Mouse (Mus musculus): ENCODE measurements around the gene Pgm2. TPM values are rescaled to one million over a fixed set of nuclear protein-coding genes. Genes with fewer than 3 reads are reported as not detected.

Pgm2 gene
- polyA plus RNA-seq, 1 experiment from 2014 or later: 16.6 TPM

GRCm38 (mm10) chr5:64149184-64150127, 56.7 kb downstream of the Pgm2 start:
- Histone ChIP-seq H3K4me2 (ENCODE audit: low read length) (no peak overlapping the region), H3K27ac (ENCODE audit: low read length) (no peak overlapping the region), H3K4me1 (ENCODE audit: control insufficient read depth, insufficient read depth, low read length) (no peaks in the 10 kb centered on the region), H3K27me3 (ENCODE audit: control insufficient read depth, insufficient read depth, low read depth, low read length) (no peaks in the 10 kb centered on the region), H3K9ac (ENCODE audit: low read depth, low read length) (no peak overlapping the region), H3K4me3 (ENCODE audit: low read depth, low read length) (no peak overlapping the region), H3K36me3 (ENCODE audit: control insufficient read depth, insufficient read depth, low read length) (no peaks in the 10 kb centered on the region), H3K9me3 (replicated peaks; ENCODE audit: control insufficient read depth, low read length, poor library complexity, severe bottlenecking) (no peaks in the 10 kb centered on the region)
- 34% methylated on average over 17 of the region's 17 CpGs for WGBS
- no peak for ATAC-seq

GRCm38 (mm10) chr5:64153319-64153718, 60.6 kb downstream of the Pgm2 start:
- Histone ChIP-seq H3K9me3 (replicated peaks; ENCODE audit: control insufficient read depth, low read length, poor library complexity, severe bottlenecking) (no peaks in the 10 kb centered on the region), H3K4me1 (ENCODE audit: control insufficient read depth, insufficient read depth, low read length) (no peaks in the 10 kb centered on the region; the same call in 1 of the 2 replicates), H3K9ac (ENCODE audit: low read depth, low read length) (no peak overlapping the region), H3K36me3 (ENCODE audit: control insufficient read depth, insufficient read depth, low read length) (no peaks in the 10 kb centered on the region), H3K4me2 (ENCODE audit: low read length) (no peak overlapping the region), H3K27ac (ENCODE audit: low read length) (no peak overlapping the region), H3K27me3 (ENCODE audit: control insufficient read depth, insufficient read depth, low read depth, low read length) (peaks cover 1% of the 10 kb centered on the region), H3K4me3 (ENCODE audit: low read depth, low read length) (no peak overlapping the region)
- WGBS: 82% methylated on average over 1 of the region's 1 CpGs
- ATAC-seq: no peak

- 58% methylated on average over 11 of the region's 11 CpGs for WGBS
- no peak within 1 kb of the TSS for H3K27ac ChIP-seq (ENCODE audit: low read length)
Observed at GRCm38 (mm10) chr5:64155861-64156550, 63.3 kb downstream of the Pgm2 start, which contains the start of gene Tbc1d1. Gene Tbc1d1, plus strand, starts transcription at chr5:64156305.

GRCm38 (mm10) chr5:64156579-64156978, 63.8 kb downstream of the Pgm2 start:
- no peak overlapping the region for H3K9ac ChIP-seq (ENCODE audit: low read depth, low read length)
- H3K4me1 ChIP-seq (ENCODE audit: control insufficient read depth, insufficient read depth, low read length): peaks cover 11% of the 10 kb centered on the region; the same call in 1 of the 2 replicates
- peaks cover 12% of the 10 kb centered on the region for H3K27me3 ChIP-seq (ENCODE audit: control insufficient read depth, insufficient read depth, low read depth, low read length)
- no peak overlapping the region for H3K4me3 ChIP-seq (ENCODE audit: low read depth, low read length)
- H3K36me3 ChIP-seq (ENCODE audit: control insufficient read depth, insufficient read depth, low read length): no peaks in the 10 kb centered on the region
- WGBS: 43% methylated on average over 4 of the region's 4 CpGs
- no peak for ATAC-seq
- H3K27ac ChIP-seq (ENCODE audit: low read length): no peak overlapping the region
- no peaks in the 10 kb centered on the region for H3K9me3 ChIP-seq (replicated peaks; ENCODE audit: control insufficient read depth, low read length, poor library complexity, severe bottlenecking)
- no peak overlapping the region for H3K4me2 ChIP-seq (ENCODE audit: low read length)

More at GRCm38 (mm10) chr5:64155861-64156550, 63.3 kb downstream of the Pgm2 start, which contains the start of gene Tbc1d1:
- Histone ChIP-seq H3K4me1 (ENCODE audit: control insufficient read depth, insufficient read depth, low read length) (peaks cover 10% of the 10 kb centered on the region; the same call in 1 of the 2 replicates), H3K9ac (ENCODE audit: low read depth, low read length) (no peak within 1 kb of the TSS), H3K4me2 (ENCODE audit: low read length) (no peak within 1 kb of the TSS), H3K27me3 (ENCODE audit: control insufficient read depth, insufficient read depth, low read depth, low read length) (peaks cover 7% of the 10 kb centered on the region), H3K4me3 (ENCODE audit: low read depth, low read length) (no peak within 1 kb of the TSS), H3K36me3 (ENCODE audit: control insufficient read depth, insufficient read depth, low read length) (no peaks in the 10 kb centered on the region), H3K9me3 (replicated peaks; ENCODE audit: control insufficient read depth, low read length, poor library complexity, severe bottlenecking) (no peaks in the 10 kb centered on the region)
- no peak for ATAC-seq

GRCm38 (mm10) chr5:64157926-64158325, 65.2 kb downstream of the Pgm2 start:
- no peak overlapping the region for H3K9ac ChIP-seq (ENCODE audit: low read depth, low read length)
- H3K36me3 ChIP-seq (ENCODE audit: control insufficient read depth, insufficient read depth, low read length): no peaks in the 10 kb centered on the region
- H3K4me1 ChIP-seq (ENCODE audit: control insufficient read depth, insufficient read depth, low read length): peaks cover 11% of the 10 kb centered on the region; the same call in 1 of the 2 replicates
- ATAC-seq: no peak
- no peaks in the 10 kb centered on the region for H3K9me3 ChIP-seq (replicated peaks; ENCODE audit: control insufficient read depth, low read length, poor library complexity, severe bottlenecking)
- H3K27me3 ChIP-seq (ENCODE audit: control insufficient read depth, insufficient read depth, low read depth, low read length): peaks cover 15% of the 10 kb centered on the region
- H3K4me2 ChIP-seq (ENCODE audit: low read length): no peak overlapping the region
- H3K27ac ChIP-seq (ENCODE audit: low read length): no peak overlapping the region
- WGBS: 57% methylated on average over 1 of the region's 1 CpGs
- H3K4me3 ChIP-seq (ENCODE audit: low read depth, low read length): no peak overlapping the region

GRCm38 (mm10) chr5:64158501-64158900, 65.8 kb downstream of the Pgm2 start:
- Histone ChIP-seq H3K9ac (ENCODE audit: low read depth, low read length) (no peak overlapping the region), H3K36me3 (ENCODE audit: control insufficient read depth, insufficient read depth, low read length) (no peaks in the 10 kb centered on the region), H3K4me2 (ENCODE audit: low read length) (peak overlapping the region; percentile 100), H3K27me3 (ENCODE audit: control insufficient read depth, insufficient read depth, low read depth, low read length) (peaks cover 15% of the 10 kb centered on the region), H3K4me1 (ENCODE audit: control insufficient read depth, insufficient read depth, low read length) (peaks cover 11% of the 10 kb centered on the region; the same call in 1 of the 2 replicates), H3K27ac (ENCODE audit: low read length) (no peak overlapping the region), H3K9me3 (replicated peaks; ENCODE audit: control insufficient read depth, low read length, poor library complexity, severe bottlenecking) (no peaks in the 10 kb centered on the region), H3K4me3 (ENCODE audit: low read depth, low read length) (no peak overlapping the region)
- WGBS: 36% methylated on average over 4 of the region's 4 CpGs
- no peak for ATAC-seq

GRCm38 (mm10) chr5:64159065-64159780, 66.5 kb downstream of the Pgm2 start:
- H3K4me3 ChIP-seq (ENCODE audit: low read depth, low read length): peak overlapping the region; percentile 70
- H3K27ac ChIP-seq (ENCODE audit: low read length): no peak overlapping the region
- H3K27me3 ChIP-seq (ENCODE audit: control insufficient read depth, insufficient read depth, low read depth, low read length): peaks cover 15% of the 10 kb centered on the region
- under 1% methylated on average over 39 of the region's 39 CpGs for WGBS
- peak overlapping the region; percentile 100 for H3K4me2 ChIP-seq (ENCODE audit: low read length)
- peak; percentile 73 for ATAC-seq
- H3K4me1 ChIP-seq (ENCODE audit: control insufficient read depth, insufficient read depth, low read length): peaks cover 11% of the 10 kb centered on the region; the same call in 1 of the 2 replicates
- no peaks in the 10 kb centered on the region for H3K36me3 ChIP-seq (ENCODE audit: control insufficient read depth, insufficient read depth, low read length)
- peak overlapping the region; percentile 67 for H3K9ac ChIP-seq (ENCODE audit: low read depth, low read length)
- no peaks in the 10 kb centered on the region for H3K9me3 ChIP-seq (replicated peaks; ENCODE audit: control insufficient read depth, low read length, poor library complexity, severe bottlenecking)

GRCm38 (mm10) chr5:64159781-64160704, 67.3 kb downstream of the Pgm2 start:
- peak; percentile 86 for ATAC-seq
- no peak overlapping the region for H3K27ac ChIP-seq (ENCODE audit: low read length)

More at GRCm38 (mm10) chr5:64159781-64160704, 67.3 kb downstream of the Pgm2 start:
- no peaks in the 10 kb centered on the region for H3K9me3 ChIP-seq (replicated peaks; ENCODE audit: control insufficient read depth, low read length, poor library complexity, severe bottlenecking)
- no peaks in the 10 kb centered on the region for H3K36me3 ChIP-seq (ENCODE audit: control insufficient read depth, insufficient read depth, low read length)
- peaks cover 11% of the 10 kb centered on the region; the same call in 1 of the 2 replicates for H3K4me1 ChIP-seq (ENCODE audit: control insufficient read depth, insufficient read depth, low read length)
- peaks cover 15% of the 10 kb centered on the region for H3K27me3 ChIP-seq (ENCODE audit: control insufficient read depth, insufficient read depth, low read depth, low read length)
- H3K9ac ChIP-seq (ENCODE audit: low read depth, low read length): peak overlapping the region; percentile 67
- peak overlapping the region; percentile 100 for H3K4me2 ChIP-seq (ENCODE audit: low read length)
- WGBS: under 1% methylated on average over 54 of the region's 63 CpGs
- H3K4me3 ChIP-seq (ENCODE audit: low read depth, low read length): peak overlapping the region; percentile 70

All from midbrain, embryonic 16.5 days (tissue).